Comparison of ENCODE assay signal across 14 mouse cellular contexts in the genomic region with DNA sequence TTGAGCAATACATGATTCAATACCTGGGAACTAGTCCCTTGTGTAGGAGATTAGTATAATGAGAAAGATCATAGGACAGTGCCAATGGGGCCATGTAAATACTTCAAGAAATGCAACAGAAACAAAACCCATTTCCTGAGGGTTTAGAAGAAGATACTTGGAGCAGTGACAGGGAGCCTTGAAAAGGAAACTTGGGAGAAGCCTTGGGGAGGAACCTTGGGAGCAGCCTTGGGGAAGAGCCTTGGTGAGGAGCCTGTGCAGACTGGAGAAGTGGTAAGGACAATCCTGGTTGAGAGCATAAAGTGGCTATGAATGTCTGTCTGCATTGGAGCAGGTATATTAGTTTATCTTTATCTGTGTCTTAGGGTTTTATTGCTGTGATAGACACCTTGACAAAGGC. TPM values are rescaled to one million over a fixed set of nuclear protein-coding genes. Genes with fewer than 3 reads are reported as not detected.
"Had no signal": no experiment of that assay in that cellular context is flagged by ENCODE, and none has a peak within 500 bp of the region (broad histone marks: within the 10 kb centered on the region; RNA-seq: fewer than 3 reads in every experiment).

No protein-coding gene starts in this region.

- DNase-seq: kidney, adult 11 months; kidney, adult 8-10 months; kidney, postnatal 10 days; kidney, postnatal 36 days; liver; lung, adult 18-20 months; lung, postnatal 10 days; lung, postnatal 36 days; thymus, postnatal 25 days had no signal

RNA-seq across cellular contexts. Expression of a gene that starts 38.2 kb away (rescaled TPM):
- total RNA-seq: layer of hippocampus, adult 8-10 months; layer of hippocampus, postnatal 14 days; left cerebral cortex, postnatal 25 days; monocyte, adult 5-6 weeks; neutrophil, adult 5-6 weeks had no signal
